Mouse (Mus musculus) frontal cortex, postnatal 36 days (tissue): ENCODE measurements at regions not wholly inside any gene's neighbourhood (a gene's known extent, or its start where the extent isn't known, plus 50 kb on each side); places are given as distances from the start of the nearest gene placed in this dataset.

ENCODE experiments used
- DNase-seq, 2 experiments: peaks; one replicate each; pipeline ENCODE4 v3.0.0; 2022; ENCODE audit warnings: low spot score in 2 of 2

- no peak for DNase-seq
These were observed 351.4 kb downstream of the Hs3st3b1 start for GRCm38 (mm10) chr11:63570646-63571045.

GRCm38 (mm10) chr11:63573271-63573670 is 348.8 kb downstream of the Hs3st3b1 start:
- DNase-seq: no peak

- DNase-seq: no peak
These were observed 338.8 kb downstream of the Hs3st3b1 start for GRCm38 (mm10) chr11:63583321-63583720.

- DNase-seq: no peak
These were observed 336.7 kb downstream of the Hs3st3b1 start for GRCm38 (mm10) chr11:63585216-63585869.

GRCm38 (mm10) chr11:63620220-63620619 is 301.9 kb downstream of the Hs3st3b1 start:
- DNase-seq: peak; percentile 9 to 20

- no peak for DNase-seq
These were observed 291.8 kb downstream of the Hs3st3b1 start for GRCm38 (mm10) chr11:63630336-63630735.

GRCm38 (mm10) chr11:63657057-63657456 is 265.0 kb downstream of the Hs3st3b1 start:
- no peak for DNase-seq

- no peak for DNase-seq
These were observed 256.7 kb downstream of the Hs3st3b1 start for GRCm38 (mm10) chr11:63665268-63665934.

- no peak for DNase-seq
These were observed 251.6 kb downstream of the Hs3st3b1 start for GRCm38 (mm10) chr11:63670477-63670876.

- DNase-seq: no peak
These were observed 250.3 kb downstream of the Hs3st3b1 start for GRCm38 (mm10) chr11:63671816-63672215.

GRCm38 (mm10) chr11:63677921-63678320 is 244.2 kb downstream of the Hs3st3b1 start:
- no peak for DNase-seq

- DNase-seq: no peak
These were observed 243.6 kb downstream of the Hs3st3b1 start for GRCm38 (mm10) chr11:63678382-63678905.

GRCm38 (mm10) chr11:63679491-63679890 is 242.6 kb downstream of the Hs3st3b1 start:
- no peak for DNase-seq

- no peak for DNase-seq
These were observed 237.7 kb downstream of the Hs3st3b1 start for GRCm38 (mm10) chr11:63684228-63684980.

GRCm38 (mm10) chr11:63691041-63691440 is 231.0 kb downstream of the Hs3st3b1 start:
- peak in 1 of 2 experiments; percentile 14 for DNase-seq

GRCm38 (mm10) chr11:63704995-63705580 is 217.0 kb downstream of the Hs3st3b1 start:
- no peak for DNase-seq

- DNase-seq: no peak
These were observed 216.0 kb downstream of the Hs3st3b1 start for GRCm38 (mm10) chr11:63706057-63706456.

GRCm38 (mm10) chr11:63707093-63707492 is 215.0 kb downstream of the Hs3st3b1 start:
- no peak for DNase-seq

GRCm38 (mm10) chr11:63708412-63708811 is 213.7 kb downstream of the Hs3st3b1 start:
- peak; percentile 13 to 56 for DNase-seq

- no peak for DNase-seq
These were observed 209.8 kb downstream of the Hs3st3b1 start for GRCm38 (mm10) chr11:63712053-63712864.

- no peak for DNase-seq
These were observed 199.8 kb downstream of the Hs3st3b1 start for GRCm38 (mm10) chr11:63722261-63722660.
